Mouse (Mus musculus): Measurements from ENCODE around the gene Llgl1. TPM values are rescaled to one million over a fixed set of nuclear protein-coding genes. Genes with fewer than 3 reads are reported as not detected.

The Llgl1 gene
- total RNA-seq, 2 experiments from 2014 or later = 51.7 to 53.8 TPM

DNA sequence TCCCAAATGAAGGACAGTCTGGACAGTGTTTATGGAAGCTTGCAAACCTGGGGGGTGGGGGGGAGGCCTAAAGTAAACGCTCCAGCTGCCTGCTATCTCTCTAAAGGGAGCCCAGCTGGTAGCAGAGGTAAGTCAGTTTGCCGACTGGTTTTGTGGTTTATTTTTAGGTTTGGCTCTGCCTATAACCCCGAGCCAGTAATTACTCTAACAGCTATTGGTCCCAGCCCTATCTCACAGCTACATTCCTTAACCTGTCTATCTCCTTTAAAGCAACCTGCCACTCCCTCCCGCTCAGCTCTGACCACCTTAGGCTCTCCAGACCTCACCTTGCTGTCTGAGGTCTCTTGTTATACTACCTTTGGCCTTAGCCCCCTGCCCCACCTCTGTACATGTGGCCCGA, 19.7 kb downstream of the Llgl1 start:
- DNase-seq (ENCODE audit: extremely low spot score in 1 of 2, low spot score in 1 of 2) = no peak

GRCm38 (mm10) chr11:60726601-60727391, 27.3 kb downstream of the Llgl1 start, which contains the start of gene Flii:
Flii (minus strand) TSS chr11:60727263.
- DNase-seq (ENCODE audit: extremely low spot score in 1 of 2, low spot score in 1 of 2) = peak; percentile 68 to 73

GRCm38 (mm10) chr11:60727392-60728140, 28.0 kb downstream of the Llgl1 start:
- DNase-seq (ENCODE audit: extremely low spot score in 1 of 2, low spot score in 1 of 2) = no peak

DNA sequence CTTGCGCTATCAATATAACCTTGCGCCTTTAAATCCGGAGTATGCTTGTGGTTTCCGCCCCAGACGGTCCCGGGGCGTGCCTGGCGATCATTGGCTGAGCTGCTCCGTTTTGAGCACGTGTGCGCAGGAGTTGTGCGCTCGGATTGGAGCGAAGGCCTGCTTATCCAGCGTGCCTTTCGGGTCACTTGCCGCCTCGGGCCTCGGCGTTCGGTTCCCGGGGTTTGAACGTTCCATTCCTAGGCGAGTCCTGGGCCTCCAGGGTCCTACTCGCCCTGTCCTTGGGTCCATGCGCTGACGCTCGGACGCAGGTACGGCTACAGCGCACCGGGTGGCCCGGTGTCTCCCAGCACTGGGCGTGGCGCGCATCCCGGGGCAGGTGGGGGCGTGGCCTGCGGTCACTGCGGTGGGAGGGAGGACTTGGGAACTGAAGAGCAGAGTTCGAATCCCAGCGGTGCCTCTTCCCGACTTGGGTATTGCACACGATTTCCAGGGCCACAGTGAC, 28.8 kb downstream of the Llgl1 start, which contains the start of gene Mief2:
TSS of gene Mief2 (plus strand) at position 139 of the 502 bp plus-strand sequence.
- DNase-seq (ENCODE audit: extremely low spot score in 1 of 2, low spot score in 1 of 2) = peak; percentile 82 to 83

GRCm38 (mm10) chr11:60729217-60729641, 29.7 kb downstream of the Llgl1 start:
- no peak for DNase-seq (ENCODE audit: extremely low spot score in 1 of 2, low spot score in 1 of 2)

DNA sequence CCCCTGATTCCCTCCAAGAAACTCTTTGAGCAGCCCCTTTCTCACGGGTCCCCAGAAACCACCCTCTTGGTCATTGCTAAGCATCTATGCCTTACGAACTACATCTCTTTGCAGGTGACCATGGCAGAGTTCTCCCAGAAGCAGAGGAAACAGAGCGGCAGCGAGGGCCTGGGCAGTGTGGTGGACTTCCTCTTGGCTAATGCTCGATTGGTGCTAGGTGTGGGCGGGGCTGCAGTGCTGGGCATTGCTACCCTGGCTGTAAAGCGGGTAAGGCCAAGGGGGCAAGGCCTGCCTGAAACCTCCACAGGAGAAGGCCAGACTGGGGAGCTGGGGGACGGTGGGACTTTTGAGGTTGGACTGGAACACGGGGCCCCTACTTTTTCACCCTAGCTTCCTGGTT, 30.6 kb downstream of the Llgl1 start:
- no peak for DNase-seq (ENCODE audit: extremely low spot score in 1 of 2, low spot score in 1 of 2)

DNA sequence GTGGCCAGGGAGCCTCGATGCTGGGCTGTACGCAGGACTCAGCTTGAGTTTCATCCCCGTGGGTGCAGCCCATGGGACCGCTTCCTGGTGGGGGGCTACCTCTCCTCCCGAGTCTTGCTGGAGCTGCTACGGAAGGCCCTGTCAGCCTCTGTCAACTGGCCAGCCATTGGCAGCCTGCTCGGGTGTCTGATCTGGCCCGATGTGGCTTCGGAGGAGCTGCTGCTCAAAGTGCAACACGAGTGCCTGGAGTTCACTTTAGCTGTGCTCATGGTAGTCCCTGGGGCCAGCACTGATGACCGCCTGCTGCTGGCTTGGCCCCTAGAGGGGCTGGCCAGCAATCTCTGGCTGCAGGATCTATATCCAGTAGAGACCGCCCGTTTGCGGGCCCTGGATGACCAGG, 31.7 kb downstream of the Llgl1 start:
- DNase-seq (ENCODE audit: extremely low spot score in 1 of 2, low spot score in 1 of 2) = no peak

DNA sequence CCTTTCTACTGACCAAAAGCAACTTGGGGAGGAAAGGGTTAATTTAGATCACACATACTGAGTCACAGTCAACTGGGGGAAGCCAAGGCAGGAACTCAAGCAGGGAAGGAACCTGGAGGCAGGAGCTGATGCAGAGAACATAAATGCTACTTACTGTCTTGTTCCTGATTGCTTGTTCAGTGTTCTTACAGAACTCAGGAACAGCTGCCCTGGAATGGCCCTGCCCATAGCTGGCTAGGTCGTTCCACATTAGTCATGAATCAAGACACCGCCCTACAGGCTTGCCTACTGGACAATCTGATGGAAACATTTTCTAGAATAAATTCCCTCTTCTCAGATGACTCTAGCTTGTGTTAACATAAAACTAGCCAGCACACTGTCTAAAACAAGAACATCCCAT, 34.7 kb downstream of the Llgl1 start:
- DNase-seq (ENCODE audit: extremely low spot score in 1 of 2, low spot score in 1 of 2) = no peak

DNA sequence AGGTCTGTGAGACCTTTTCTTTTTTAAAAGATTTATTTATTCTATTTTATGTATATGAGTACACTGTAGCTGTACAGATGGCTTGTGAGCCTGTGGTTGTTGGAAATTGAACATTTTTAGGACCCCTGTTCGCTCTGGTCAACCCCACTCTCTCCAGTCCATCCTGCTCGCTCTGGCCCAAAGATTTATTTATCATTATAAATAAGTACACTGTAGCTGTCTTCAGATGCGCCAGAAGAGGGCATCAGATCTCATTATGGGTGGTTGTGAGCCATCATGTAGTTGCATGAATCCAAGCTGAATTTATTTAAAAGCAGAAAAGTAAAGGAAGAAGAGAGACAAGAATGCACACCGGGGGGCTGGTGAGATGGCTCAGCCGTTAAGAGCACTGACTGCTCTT, 35.7 kb downstream of the Llgl1 start:
- no peak for DNase-seq (ENCODE audit: extremely low spot score in 1 of 2, low spot score in 1 of 2)

GRCm38 (mm10) chr11:60736491-60736890, 37.0 kb downstream of the Llgl1 start:
- no peak for DNase-seq (ENCODE audit: extremely low spot score in 1 of 2, low spot score in 1 of 2)

DNA sequence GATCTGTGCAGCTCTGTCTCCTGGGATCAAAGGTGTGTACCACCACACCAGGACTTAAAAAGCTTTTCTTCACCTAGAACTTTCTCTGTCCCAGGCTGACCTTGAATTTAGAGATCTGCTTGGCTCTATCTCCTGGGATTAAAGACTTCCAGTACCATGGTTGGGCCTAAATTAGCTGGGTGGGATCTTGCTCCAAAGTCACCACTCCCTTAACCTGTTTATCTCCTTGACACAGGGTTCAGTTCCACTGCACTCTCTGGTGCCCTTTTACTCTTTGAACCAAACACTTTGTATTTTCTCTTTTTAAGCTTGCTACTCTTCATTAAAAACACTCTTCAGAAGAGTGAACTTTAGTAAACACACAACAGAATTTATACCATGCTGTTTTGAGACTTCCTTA, 37.9 kb downstream of the Llgl1 start:
- DNase-seq (ENCODE audit: extremely low spot score in 1 of 2, low spot score in 1 of 2) = no peak

GRCm38 (mm10) chr11:60740321-60740720, 40.8 kb downstream of the Llgl1 start:
- DNase-seq (ENCODE audit: extremely low spot score in 1 of 2, low spot score in 1 of 2) = no peak

DNA sequence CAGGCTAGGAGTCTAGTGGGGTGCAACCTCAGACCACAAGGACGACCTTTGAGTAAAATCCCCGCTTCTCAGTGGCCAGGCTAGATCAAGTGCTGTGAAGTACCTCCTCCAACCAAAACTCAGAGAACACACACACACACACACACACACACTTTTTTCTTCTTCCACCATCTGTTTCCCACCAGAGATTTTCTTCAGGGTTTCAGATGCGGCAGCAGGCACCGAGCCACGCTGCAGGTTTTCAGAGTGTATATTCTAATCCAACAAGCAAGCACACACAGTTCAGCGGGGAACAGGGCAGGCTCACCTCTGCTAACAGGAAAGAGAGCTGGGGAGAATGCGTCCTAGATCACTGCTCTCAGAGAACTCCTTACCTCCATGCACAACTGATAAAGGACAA, 56.0 kb downstream of the Llgl1 start:
- no peak for DNase-seq (ENCODE audit: extremely low spot score in 1 of 2, low spot score in 1 of 2)

- DNase-seq (ENCODE audit: extremely low spot score in 1 of 2, low spot score in 1 of 2) = no peak
Observed at GRCm38 (mm10) chr11:60761681-60762080, 62.2 kb downstream of the Llgl1 start.

Small RNA genes within 50 kb of the gene (microRNA-seq; reads per million reads assigned to microRNA genes)
- gene Mir5100 = 1.5 to 3.6 reads per million in 2 experiments

Other genes starting within 250 kb of the Llgl1 start
- gene Drg2, start 245.1 kb upstream of the Llgl1 start, total RNA-seq (2021) = 10 to 100 TPM; 70.2 to 72.7 TPM
- gene Myo15, start 230.4 kb upstream of the Llgl1 start, total RNA-seq (2021) = under 1 TPM; 0.05 to 0.09 TPM
- gene Alkbh5, start 163.3 kb upstream of the Llgl1 start, total RNA-seq (2021) = 10 to 100 TPM; 49.7 to 54.1 TPM
- 10 to 100 TPM; 56.8 to 59.6 TPM for gene Flii, start 27.5 kb downstream of the Llgl1 start, total RNA-seq (2021)
- 10 to 100 TPM; 22.8 to 26.1 TPM for gene Mief2, start 28.7 kb downstream of the Llgl1 start, total RNA-seq (2021)
- 1 to 10 TPM; 5.0 to 6.2 TPM for gene Top3a, start 77.6 kb downstream of the Llgl1 start, total RNA-seq (2021)
- 10 to 100 TPM; 29.1 to 30.6 TPM for gene Smcr8, start 77.8 kb downstream of the Llgl1 start, total RNA-seq (2021)
- gene Shmt1, start 112.0 kb downstream of the Llgl1 start, total RNA-seq (2021) = 1 to 10 TPM; 4.9 to 7.4 TPM
- 10 to 100 TPM; 27.6 to 31.5 TPM for gene Dhrs7b, start 130.9 kb downstream of the Llgl1 start, total RNA-seq (2021)
- 10 to 100 TPM; 24.9 to 29.7 TPM for gene Tmem11, start 179.5 kb downstream of the Llgl1 start, total RNA-seq (2021)
- 10 to 100 TPM; 12.7 to 12.9 TPM for gene Natd1, start 215.0 kb downstream of the Llgl1 start, total RNA-seq (2021)
- 10 to 100 TPM; 12.4 to 13.4 TPM for gene Map2k3, start 232.3 kb downstream of the Llgl1 start, total RNA-seq (2021)